Mouse (Mus musculus) embryonic facial prominence, embryonic 15.5 days (tissue): ENCODE results near the gene Dynll1. TPM values are rescaled to one million over a fixed set of nuclear protein-coding genes. Genes with fewer than 3 reads are reported as not detected.
A peak's percentile ranks its signal among the peaks of the same experiment; 100 is the strongest.

Source experiments
- ATAC-seq: fragments of 200-750 bp; cut with Nextera tagmentation; 2 replicates; pipeline ENCODE4 v1.8.0; 2017; ENCODE audit warnings: low read depth, moderate TSS enrichment; ENCODE audit not compliant: insufficient number of reproducible peaks, low FRiP score, low TSS enrichment
- H3K27ac ChIP-seq: fragments of 300-500 bp; sonication (generic); replicated peaks from 2 replicates; pipeline ENCODE4 v1.5.1; 2015; ENCODE audit warnings: mild to moderate bottlenecking, inconsistent platforms
- H3K27me3 ChIP-seq: fragments of 300-500 bp; sonication (generic); 2 replicates; pipeline ENCODE4 v1.6.1; 2015; ENCODE audit warnings: inconsistent platforms
- H3K36me3 ChIP-seq: fragments of 300-500 bp; sonication (generic); 2 replicates; pipeline ENCODE4 v1.6.1; 2015; ENCODE audit warnings: mild to moderate bottlenecking, inconsistent platforms
- H3K4me1 ChIP-seq: fragments of 300-500 bp; sonication (generic); 2 replicates; pipeline ENCODE4 v1.6.1; 2015; ENCODE audit warnings: inconsistent platforms
- H3K4me2 ChIP-seq: fragments of 300-500 bp; sonication (generic); replicated peaks from 2 replicates; pipeline ENCODE4 v1.6.1; 2015; ENCODE audit warnings: mild to moderate bottlenecking, inconsistent platforms
- H3K4me3 ChIP-seq: fragments of 300-500 bp; sonication (generic); replicated peaks from 2 replicates; pipeline ENCODE4 v1.5.1; 2015; ENCODE audit warnings: mild to moderate bottlenecking, inconsistent platforms
- H3K9ac ChIP-seq: fragments of 300-500 bp; sonication (generic); 2 replicates; pipeline ENCODE4 v1.6.1; 2015; ENCODE audit warnings: inconsistent platforms
- H3K9me3 ChIP-seq: fragments of 300-500 bp; sonication (generic); replicated peaks from 2 replicates; pipeline ENCODE4 v1.6.1; 2016; ENCODE audit warnings: inconsistent platforms
- WGBS: fragments of 180-500 bp; shearing (Covaris S2); methylation state at CpG from one replicate; pipeline ENCODE4 v1.1.7; 2015; 5-methylcytosine and 5-hydroxymethylcytosine counted together
- polyA plus RNA-seq: library from polyadenylated mRNA; unstranded; fragments of >200 nt; fragmentation: Nextera tagmentation; extraction: Ambion mirVana; gene quantifications from 2 replicates; pipeline ENCODE4 v1.2.1, GENCODE M21; 2015

Gene Dynll1
- polyA plus RNA-seq, 1 experiment from 2014 or later: 1,800 TPM

GRCm38 (mm10) chr5:115327610-115328548 lies 27.1 kb upstream of the Dynll1 start:
- Histone ChIP-seq H3K4me2 (peak overlapping the region; percentile 68), H3K4me3 (peak overlapping the region; percentile 95), H3K27ac (peak overlapping the region; percentile 88), H3K4me1 (peaks cover 30% of the 10 kb centered on the region), H3K27me3 (no peaks in the 10 kb centered on the region), H3K9me3 (no peaks in the 10 kb centered on the region), H3K9ac (peak overlapping the region; percentile 86), H3K36me3 (peaks cover 31% of the 10 kb centered on the region)
- WGBS: under 1% methylated on average over 54 of the region's 55 CpGs
- peak; percentile 40 for ATAC-seq

GRCm38 (mm10) chr5:115326875-115327609 lies 26.2 kb upstream of the Dynll1 start, which contains the start of gene Srsf9:
Srsf9 (plus strand) TSS chr5:115327177.
- peak; percentile 90 for ATAC-seq

GRCm38 (mm10) chr5:115326256-115326831 lies 25.5 kb upstream of the Dynll1 start:
- ATAC-seq: no peak
- 25% methylated on average over 11 of the region's 11 CpGs for WGBS
- peak overlapping the region; percentile 86 for H3K27ac ChIP-seq

More at GRCm38 (mm10) chr5:115326875-115327609, 26.2 kb upstream of the Dynll1 start, which contains the start of gene Srsf9:
- WGBS: under 1% methylated on average over 92 of the region's 97 CpGs
- H3K4me1 ChIP-seq: peaks cover 30% of the 10 kb centered on the region
- H3K9me3 ChIP-seq: no peaks in the 10 kb centered on the region
- peak within 1 kb of the TSS; percentile 68 for H3K4me2 ChIP-seq
- H3K9ac ChIP-seq: peak within 1 kb of the TSS; percentile 86
- H3K27ac ChIP-seq: peak within 1 kb of the TSS; percentile 88
- H3K36me3 ChIP-seq: peaks cover 23% of the 10 kb centered on the region
- no peaks in the 10 kb centered on the region for H3K27me3 ChIP-seq
- H3K4me3 ChIP-seq: peak within 1 kb of the TSS; percentile 95

GRCm38 (mm10) chr5:115319004-115319940 lies 18.5 kb upstream of the Dynll1 start:
- ATAC-seq: peak; percentile 78
- no peaks in the 10 kb centered on the region for H3K27me3 ChIP-seq
- H3K4me3 ChIP-seq: peak overlapping the region; percentile 44
- H3K36me3 ChIP-seq: no peaks in the 10 kb centered on the region
- peak overlapping the region; percentile 79 for H3K4me2 ChIP-seq
- H3K9ac ChIP-seq: peak overlapping the region; percentile 6; the same call in 1 of the 2 replicates
- 1% methylated on average over 22 of the region's 22 CpGs for WGBS
- peak overlapping the region; percentile 91 for H3K27ac ChIP-seq
- H3K4me1 ChIP-seq: peaks cover 37% of the 10 kb centered on the region
- H3K9me3 ChIP-seq: no peaks in the 10 kb centered on the region

More at GRCm38 (mm10) chr5:115326256-115326831, 25.5 kb upstream of the Dynll1 start:
- peak overlapping the region; percentile 86 for H3K9ac ChIP-seq
- H3K27me3 ChIP-seq: no peaks in the 10 kb centered on the region
- H3K36me3 ChIP-seq: peaks cover 16% of the 10 kb centered on the region
- H3K9me3 ChIP-seq: no peaks in the 10 kb centered on the region
- peaks cover 30% of the 10 kb centered on the region for H3K4me1 ChIP-seq
- peak overlapping the region; percentile 95 for H3K4me3 ChIP-seq
- peak overlapping the region; percentile 68 for H3K4me2 ChIP-seq

GRCm38 (mm10) chr5:115317645-115318328 lies 17.0 kb upstream of the Dynll1 start:
- Histone ChIP-seq H3K27me3 (no peaks in the 10 kb centered on the region), H3K36me3 (no peaks in the 10 kb centered on the region), H3K9ac (no peak overlapping the region), H3K4me1 (peaks cover 50% of the 10 kb centered on the region), H3K4me3 (peak overlapping the region; percentile 7; the same call in 1 of the 2 replicates), H3K9me3 (no peaks in the 10 kb centered on the region), H3K4me2 (peak overlapping the region; percentile 34), H3K27ac (peak overlapping the region; percentile 85)
- ATAC-seq: peak; percentile 45; the same call in 1 of the 2 replicates
- 5% methylated on average over 10 of the region's 10 CpGs for WGBS

- H3K4me3 ChIP-seq: peak overlapping the region; percentile 7; the same call in 1 of the 2 replicates
- WGBS: 7% methylated on average over 14 of the region's 14 CpGs
- no peaks in the 10 kb centered on the region for H3K27me3 ChIP-seq
- H3K4me1 ChIP-seq: peaks cover 51% of the 10 kb centered on the region
- H3K4me2 ChIP-seq: peak overlapping the region; percentile 34
- H3K9ac ChIP-seq: no peak overlapping the region
- H3K9me3 ChIP-seq: no peaks in the 10 kb centered on the region
- no peak for ATAC-seq
- no peaks in the 10 kb centered on the region for H3K36me3 ChIP-seq
- peak overlapping the region; percentile 85 for H3K27ac ChIP-seq
Measured at GRCm38 (mm10) chr5:115316968-115317644, 16.3 kb upstream of the Dynll1 start.

GRCm38 (mm10) chr5:115313668-115313943 lies 12.8 kb upstream of the Dynll1 start:
- peaks cover 38% of the 10 kb centered on the region for H3K4me1 ChIP-seq
- WGBS: 31% methylated on average over 5 of the region's 5 CpGs
- H3K27ac ChIP-seq: peak overlapping the region; percentile 31; the same call in 1 of the 2 replicates
- no peaks in the 10 kb centered on the region for H3K36me3 ChIP-seq
- no peak overlapping the region for H3K4me3 ChIP-seq
- no peak overlapping the region for H3K9ac ChIP-seq
- no peak for ATAC-seq
- H3K9me3 ChIP-seq: no peaks in the 10 kb centered on the region
- no peak overlapping the region for H3K4me2 ChIP-seq
- H3K27me3 ChIP-seq: no peaks in the 10 kb centered on the region

- H3K27ac ChIP-seq: peak overlapping the region; percentile 31
- no peak overlapping the region for H3K4me2 ChIP-seq
- 60% methylated on average over 10 of the region's 10 CpGs for whole genome bisulfite sequencing
- H3K9me3 ChIP-seq: no peaks in the 10 kb centered on the region
- no peaks in the 10 kb centered on the region for H3K36me3 ChIP-seq
- no peak; the same call in 1 of the 2 replicates for ATAC-seq
- no peak overlapping the region for H3K9ac ChIP-seq
- H3K4me3 ChIP-seq: no peak overlapping the region
- no peaks in the 10 kb centered on the region for H3K27me3 ChIP-seq
- peaks cover 32% of the 10 kb centered on the region for H3K4me1 ChIP-seq
Measured at GRCm38 (mm10) chr5:115312816-115313667, 12.2 kb upstream of the Dynll1 start.

- Histone ChIP-seq H3K27me3 (no peaks in the 10 kb centered on the region), H3K27ac (peak overlapping the region; percentile 31; the same call in 1 of the 2 replicates), H3K9me3 (no peaks in the 10 kb centered on the region), H3K4me1 (peaks cover 25% of the 10 kb centered on the region), H3K9ac (no peak overlapping the region), H3K36me3 (no peaks in the 10 kb centered on the region), H3K4me3 (no peak overlapping the region), H3K4me2 (no peak overlapping the region)
- no peak for ATAC-seq
- 70% methylated on average over 4 of the region's 4 CpGs for WGBS
Measured at GRCm38 (mm10) chr5:115312354-115312753, 11.6 kb upstream of the Dynll1 start.
